Mouse (Mus musculus) embryonic facial prominence, embryonic 10.5 days (tissue): ENCODE results near the gene Agps. TPM values are rescaled to one million over a fixed set of nuclear protein-coding genes. Genes with fewer than 3 reads are reported as not detected.

Experiments used
- DNase-seq: peaks from one replicate; pipeline ENCODE4 v3.0.0-alpha.2; 2017; ENCODE audit warnings: low spot score
- H3K27ac ChIP-seq: fragments of 300-500 bp; sonication (generic); replicated peaks from 2 replicates; pipeline ENCODE4 v1.5.1; 2016; ENCODE audit warnings: mild to moderate bottlenecking
- H3K27me3 ChIP-seq: fragments of 300-500 bp; sonication (generic); replicated peaks from 2 replicates; pipeline ENCODE4 v1.6.1; 2016; ENCODE audit warnings: low read depth, mild to moderate bottlenecking; ENCODE audit not compliant: poor library complexity, severe bottlenecking
- H3K36me3 ChIP-seq: fragments of 300-500 bp; sonication (generic); replicated peaks from 2 replicates; pipeline ENCODE4 v1.6.1; 2016; ENCODE audit warnings: mild to moderate bottlenecking, moderate library complexity
- H3K4me1 ChIP-seq: fragments of 300-500 bp; sonication (generic); 2 replicates; pipeline ENCODE4 v1.6.1; 2016
- H3K4me3 ChIP-seq: fragments of 300-500 bp; sonication (generic); 2 replicates; pipeline ENCODE4 v1.5.1; 2016; ENCODE audit warnings: mild to moderate bottlenecking, moderate library complexity
- H3K9me3 ChIP-seq: fragments of 300-500 bp; sonication (generic); 2 replicates; pipeline ENCODE4 v1.6.1; 2016; ENCODE audit warnings: mild to moderate bottlenecking
- WGBS: fragments of 180-500 bp; shearing (Covaris S2); methylation state at CpG from one replicate; pipeline ENCODE4 v1.1.7; 2016; 5-methylcytosine and 5-hydroxymethylcytosine counted together
- polyA plus RNA-seq: library from polyadenylated mRNA; unstranded; fragments of >200 nt; fragmentation: Nextera tagmentation; extraction: Ambion mirVana; gene quantifications from 2 replicates; pipeline ENCODE4 v1.2.1, GENCODE M21; 2016

Gene Agps
- polyA plus RNA-seq, 1 experiment from 2014 or later, result 48.7 TPM

DNA sequence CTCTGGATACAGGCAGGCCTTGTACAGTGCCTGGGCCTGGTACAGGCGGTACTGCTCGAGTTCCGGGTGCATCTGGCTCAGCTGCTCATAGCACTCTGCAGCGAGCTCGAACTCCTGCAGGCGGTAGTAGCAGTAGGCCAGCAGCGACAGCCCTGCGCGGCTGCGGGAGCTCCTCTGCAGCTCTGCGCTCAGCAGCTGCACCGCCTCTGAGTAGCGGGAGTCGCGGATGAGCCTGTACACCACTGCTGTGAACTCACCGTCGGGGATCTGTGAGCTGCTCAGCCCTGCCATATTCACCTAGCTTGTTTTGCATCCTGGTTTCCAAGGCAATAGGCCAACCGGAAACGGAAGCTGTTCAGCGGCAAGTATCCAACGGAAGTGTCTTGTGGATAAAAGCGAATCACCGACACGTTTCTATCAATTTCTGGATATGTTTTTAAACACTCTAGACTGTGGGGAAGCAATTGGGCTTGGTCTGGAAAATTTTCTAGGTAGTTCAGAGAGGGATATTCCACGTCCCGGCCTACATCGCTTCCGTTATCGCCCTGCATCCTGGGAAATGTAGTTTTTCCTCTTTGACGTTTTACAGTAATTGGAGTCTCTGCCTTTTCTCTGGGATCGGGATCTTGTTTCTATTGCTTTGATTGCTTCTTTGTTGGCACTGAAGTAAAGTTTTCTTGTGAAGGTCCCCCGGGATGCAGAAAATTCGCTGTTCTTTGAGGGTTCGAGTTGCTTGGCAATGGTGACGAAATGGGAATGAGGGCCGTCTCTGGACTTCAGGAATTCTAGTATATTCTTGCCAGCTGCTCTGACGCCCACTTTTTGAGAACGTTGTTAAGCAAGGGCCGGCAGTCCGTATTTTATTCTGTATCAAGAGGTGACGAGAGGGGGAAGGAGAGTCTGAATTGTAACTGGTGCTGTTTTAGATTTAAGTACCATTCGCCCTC is 106.4 kb downstream of the Agps start, which contains the start of gene Ttc30b:
Gene Ttc30b, minus strand, starts transcription at position 469 of the 947 bp plus-strand sequence.
- Histone ChIP-seq H3K4me1 (peaks cover 23% of the 10 kb centered on the region), H3K9me3 (no peaks in the 10 kb centered on the region), H3K27me3 (no peaks in the 10 kb centered on the region), H3K4me3 (peak within 1 kb of the TSS; percentile 67), H3K36me3 (no peaks in the 10 kb centered on the region), H3K27ac (peak within 1 kb of the TSS; percentile 94)
- DNase-seq, result peak; percentile 84
- 5% methylated on average over 42 of the region's 42 CpGs for WGBS

- WGBS, result 92% methylated on average over 8 of the region's 8 CpGs
- no peak overlapping the region for H3K27ac ChIP-seq
- H3K27me3 ChIP-seq, result no peaks in the 10 kb centered on the region
- H3K9me3 ChIP-seq, result no peaks in the 10 kb centered on the region
- H3K4me3 ChIP-seq, result no peak overlapping the region
- DNase-seq, result no peak
- H3K36me3 ChIP-seq, result no peaks in the 10 kb centered on the region
- peaks cover 2% of the 10 kb centered on the region for H3K4me1 ChIP-seq
These were observed 118.7 kb downstream of the Agps start for GRCm38 (mm10) chr2:75950685-75951084.

GRCm38 (mm10) chr2:75953320-75953719 is 121.3 kb downstream of the Agps start:
- no peaks in the 10 kb centered on the region for H3K27me3 ChIP-seq
- no peak for DNase-seq
- H3K27ac ChIP-seq, result no peak overlapping the region
- H3K4me3 ChIP-seq, result no peak overlapping the region
- H3K9me3 ChIP-seq, result no peaks in the 10 kb centered on the region
- peaks cover 4% of the 10 kb centered on the region for H3K4me1 ChIP-seq
- WGBS, result 95% methylated on average over 5 of the region's 5 CpGs
- H3K36me3 ChIP-seq, result no peaks in the 10 kb centered on the region

- H3K4me1 ChIP-seq, result peaks cover 25% of the 10 kb centered on the region
- H3K9me3 ChIP-seq, result no peaks in the 10 kb centered on the region
- peaks cover 9% of the 10 kb centered on the region; the same call in 1 of the 2 replicates for H3K27me3 ChIP-seq
- no peaks in the 10 kb centered on the region for H3K36me3 ChIP-seq
- H3K4me3 ChIP-seq, result no peak overlapping the region
- H3K27ac ChIP-seq, result no peak overlapping the region
- no peak for DNase-seq
- WGBS, result 53% methylated on average over 14 of the region's 14 CpGs
These were observed 123.7 kb downstream of the Agps start for GRCm38 (mm10) chr2:75955709-75956108.

- Histone ChIP-seq H3K27ac (peak overlapping the region; percentile 78), H3K4me3 (peak overlapping the region; percentile 41), H3K27me3 (peaks cover 18% of the 10 kb centered on the region; the same call in 1 of the 2 replicates), H3K36me3 (no peaks in the 10 kb centered on the region), H3K9me3 (no peaks in the 10 kb centered on the region), H3K4me1 (peaks cover 41% of the 10 kb centered on the region)
- peak; percentile 51 for DNase-seq
- WGBS, result 33% methylated on average over 18 of the region's 18 CpGs
These were observed 127.3 kb downstream of the Agps start for GRCm38 (mm10) chr2:75959183-75959849.

GRCm38 (mm10) chr2:75959850-75960365 is 127.9 kb downstream of the Agps start:
- peaks cover 47% of the 10 kb centered on the region for H3K4me1 ChIP-seq
- 11% methylated on average over 15 of the region's 15 CpGs for WGBS
- H3K36me3 ChIP-seq, result no peaks in the 10 kb centered on the region
- peak overlapping the region; percentile 78 for H3K27ac ChIP-seq
- DNase-seq, result peak; percentile 51
- no peaks in the 10 kb centered on the region for H3K9me3 ChIP-seq
- peaks cover 18% of the 10 kb centered on the region; the same call in 1 of the 2 replicates for H3K27me3 ChIP-seq
- H3K4me3 ChIP-seq, result peak overlapping the region; percentile 41

DNA sequence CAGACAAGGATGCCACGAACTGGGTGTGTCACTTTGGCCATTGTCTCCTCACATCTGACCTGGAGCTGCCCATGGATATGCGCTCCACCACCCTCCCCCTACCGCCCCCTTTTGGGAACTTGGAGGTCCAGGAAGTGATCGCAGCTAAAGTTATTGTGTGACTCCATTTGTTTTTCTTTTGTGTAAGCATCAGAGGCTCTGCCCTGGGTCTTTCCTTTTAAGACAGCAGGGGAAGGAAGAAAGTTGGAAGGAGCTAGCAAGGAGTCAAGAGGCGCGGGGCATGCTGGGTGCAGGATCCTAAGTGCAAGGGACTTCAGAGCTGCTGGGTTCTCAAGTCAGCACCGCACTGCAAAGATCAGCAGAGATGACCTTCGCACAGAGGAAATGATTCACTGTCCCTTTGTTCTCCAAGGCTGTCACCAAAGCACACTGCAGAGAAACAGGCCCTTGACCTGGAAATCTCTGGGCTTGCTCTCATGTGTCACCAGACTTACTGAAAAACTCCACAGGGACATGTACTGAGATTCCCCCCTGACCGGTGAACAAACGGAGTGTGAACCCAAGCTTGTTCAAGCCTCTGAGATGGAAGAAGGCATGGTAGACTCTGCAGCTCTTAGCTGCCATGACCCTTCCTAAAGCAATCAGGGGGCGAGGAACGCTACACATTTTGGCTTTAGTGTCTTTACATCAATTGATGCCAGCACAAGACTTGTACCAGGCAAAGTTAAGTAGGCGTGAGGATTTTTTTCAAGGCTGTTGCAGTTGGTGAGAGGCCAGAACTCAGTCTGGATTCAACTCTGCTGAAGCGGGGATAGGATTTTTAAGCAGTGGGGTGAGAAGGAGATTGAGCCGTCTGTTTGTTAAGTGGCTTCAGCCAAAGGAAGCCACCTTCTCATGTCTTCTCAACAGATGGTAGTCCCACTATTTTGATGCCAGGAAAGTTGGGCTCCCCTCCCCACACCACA is 128.7 kb downstream of the Agps start:
- peak overlapping the region; percentile 41 for H3K4me3 ChIP-seq
- no peaks in the 10 kb centered on the region for H3K9me3 ChIP-seq
- WGBS, result 53% methylated on average over 15 of the region's 15 CpGs
- H3K4me1 ChIP-seq, result peaks cover 47% of the 10 kb centered on the region
- H3K27ac ChIP-seq, result peak overlapping the region; percentile 78
- peaks cover 20% of the 10 kb centered on the region; the same call in 1 of the 2 replicates for H3K27me3 ChIP-seq
- no peaks in the 10 kb centered on the region for H3K36me3 ChIP-seq
- peak; percentile 46 for DNase-seq

GRCm38 (mm10) chr2:75963211-75963840 is 131.3 kb downstream of the Agps start:
- 50% methylated on average over 10 of the region's 10 CpGs for WGBS
- H3K27ac ChIP-seq, result 0 out of 2 replicates have a peak overlapping the region, but pooled peaks have one; percentile 20
- peaks cover 23% of the 10 kb centered on the region; the same call in 1 of the 2 replicates for H3K27me3 ChIP-seq
- H3K36me3 ChIP-seq, result no peaks in the 10 kb centered on the region
- H3K4me1 ChIP-seq, result peaks cover 50% of the 10 kb centered on the region
- DNase-seq, result peak; percentile 16
- H3K9me3 ChIP-seq, result no peaks in the 10 kb centered on the region
- H3K4me3 ChIP-seq, result no peak overlapping the region

GRCm38 (mm10) chr2:75964051-75964450 is 132.1 kb downstream of the Agps start:
- peaks cover 20% of the 10 kb centered on the region; the same call in 1 of the 2 replicates for H3K27me3 ChIP-seq
- no peak overlapping the region for H3K4me3 ChIP-seq
- H3K4me1 ChIP-seq, result peaks cover 45% of the 10 kb centered on the region
- no peaks in the 10 kb centered on the region for H3K36me3 ChIP-seq
- WGBS, result 71% methylated on average over 5 of the region's 5 CpGs
- no peaks in the 10 kb centered on the region for H3K9me3 ChIP-seq
- DNase-seq, result no peak
- H3K27ac ChIP-seq, result peak overlapping the region; percentile 20; the same call in 1 of the 2 replicates

DNA sequence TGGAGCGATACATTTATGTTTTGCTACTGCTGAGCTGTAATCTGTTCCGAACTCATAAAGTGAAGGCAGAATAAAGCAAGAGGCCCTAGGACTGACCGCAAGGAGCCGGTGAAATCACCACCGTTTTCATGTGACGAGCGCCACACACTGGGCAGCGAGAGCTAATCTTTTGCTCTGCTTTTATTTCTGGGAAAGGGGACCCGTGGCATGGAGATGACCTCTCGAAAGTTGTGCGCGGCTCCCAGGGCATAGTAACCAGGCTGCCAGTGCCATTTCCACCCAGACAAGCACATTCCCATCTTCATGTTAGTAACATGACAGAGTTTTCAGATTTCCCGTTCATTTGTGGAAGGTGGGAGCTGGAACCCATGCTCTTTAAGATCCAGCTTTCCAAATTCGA is 132.5 kb downstream of the Agps start:
- no peaks in the 10 kb centered on the region for H3K9me3 ChIP-seq
- peaks cover 41% of the 10 kb centered on the region for H3K4me1 ChIP-seq
- H3K27ac ChIP-seq, result peak overlapping the region; percentile 48; the same call in 1 of the 2 replicates
- H3K4me3 ChIP-seq, result peak overlapping the region; percentile 35; the same call in 1 of the 2 replicates
- DNase-seq, result peak; percentile 74
- 17% methylated on average over 14 of the region's 14 CpGs for WGBS
- H3K27me3 ChIP-seq, result peaks cover 20% of the 10 kb centered on the region; the same call in 1 of the 2 replicates
- no peaks in the 10 kb centered on the region for H3K36me3 ChIP-seq

DNA sequence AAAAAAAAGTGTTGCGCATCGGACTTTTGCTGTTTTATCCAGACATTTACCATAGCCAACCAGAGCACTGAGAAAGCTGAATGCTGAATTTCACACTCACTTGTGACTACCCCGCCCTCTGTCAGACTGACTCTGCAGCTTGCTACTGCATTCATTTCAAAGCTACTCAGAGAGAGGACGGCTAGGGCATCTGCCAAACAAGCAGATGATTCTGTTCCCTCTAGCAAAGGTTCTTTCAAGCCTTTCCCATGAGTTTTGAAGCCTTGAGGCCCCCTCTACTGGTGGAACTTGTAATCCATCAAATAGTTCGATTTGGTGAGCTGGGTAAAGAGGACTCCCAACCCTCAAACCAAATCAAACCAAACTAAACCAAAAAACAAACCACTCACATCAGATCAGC is 133.0 kb downstream of the Agps start:
- Histone ChIP-seq H3K4me1 (peaks cover 36% of the 10 kb centered on the region), H3K27me3 (peaks cover 20% of the 10 kb centered on the region; the same call in 1 of the 2 replicates), H3K9me3 (no peaks in the 10 kb centered on the region), H3K4me3 (peak overlapping the region; percentile 35; the same call in 1 of the 2 replicates), H3K36me3 (no peaks in the 10 kb centered on the region), H3K27ac (peak overlapping the region; percentile 48; the same call in 1 of the 2 replicates)
- WGBS, result 26% methylated on average over 5 of the region's 5 CpGs
- DNase-seq, result peak; percentile 60
